Mouse (Mus musculus) layer of hippocampus, postnatal 25 days (tissue): ENCODE data around the gene Vmn1r113. TPM values are rescaled to one million over a fixed set of nuclear protein-coding genes. Genes with fewer than 3 reads are reported as not detected.
"Not testable (repeated sequence)": the region's sequence is repeated elsewhere in the genome, so short reads cannot be mapped to it uniquely, and the experiment has no call there.

Experiments used
- DNase-seq, 2 experiments: peaks; one replicate each; pipeline ENCODE4 v3.0.0; 2022; ENCODE audit warnings: mixed read lengths in 2 of 2, low spot score in 1 of 2; ENCODE audit errors: extremely low spot score in 1 of 2
- total RNA-seq, 2 experiments: library from RNA; stranded (reverse); gene quantifications; 2 replicates each; pipeline ENCODE4 v1.2.3; 2021

Vmn1r113 gene
- not detected for total RNA-seq

DNA sequence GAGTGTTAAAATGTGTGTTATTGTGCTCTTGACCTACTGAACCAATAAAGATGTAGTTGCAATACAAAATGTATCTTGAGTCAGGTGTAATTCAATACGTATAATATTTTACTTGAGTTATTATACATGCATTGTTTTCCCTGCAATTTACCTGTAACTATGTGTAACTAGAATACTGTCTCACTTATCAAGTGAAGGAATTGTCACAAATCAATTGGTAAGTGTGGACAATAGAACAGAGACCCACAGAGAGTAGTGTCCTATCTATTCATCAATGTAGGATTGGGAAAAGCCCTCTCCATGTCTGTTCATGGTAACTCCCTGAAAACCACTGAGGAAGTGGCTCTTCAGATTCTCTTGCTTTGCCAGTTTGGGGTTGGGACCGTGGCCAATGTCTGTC lies at the start of gene Vmn1r113:
Vmn1r113 (plus strand) TSS at position 301 of the 400 bp plus-strand sequence.
- not testable (repeated sequence) for DNase-seq

DNA sequence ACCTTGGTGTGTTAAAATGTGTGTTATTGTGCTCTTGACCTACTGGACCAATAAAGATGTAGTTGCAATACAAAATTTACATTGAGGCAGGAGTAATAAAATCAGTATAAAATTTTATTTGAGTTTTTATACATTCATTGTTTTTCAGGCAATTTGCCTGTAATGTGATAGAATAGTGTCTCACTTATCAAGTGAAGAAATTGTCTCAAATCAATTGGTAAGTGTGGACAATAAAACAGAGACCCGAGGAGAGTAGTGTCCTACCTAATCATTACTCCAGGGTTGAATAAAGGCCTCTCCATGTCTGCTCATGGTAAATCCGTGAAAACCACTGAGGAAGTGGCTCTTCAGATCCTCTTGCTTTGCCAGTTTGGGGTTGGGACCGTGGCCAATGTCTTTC lies 16.2 kb upstream of the Vmn1r113 start, which contains the start of gene Vmn1r112:
Vmn1r112 (plus strand) TSS at position 301 of the 400 bp plus-strand sequence.
- not testable (repeated sequence) for DNase-seq

DNA sequence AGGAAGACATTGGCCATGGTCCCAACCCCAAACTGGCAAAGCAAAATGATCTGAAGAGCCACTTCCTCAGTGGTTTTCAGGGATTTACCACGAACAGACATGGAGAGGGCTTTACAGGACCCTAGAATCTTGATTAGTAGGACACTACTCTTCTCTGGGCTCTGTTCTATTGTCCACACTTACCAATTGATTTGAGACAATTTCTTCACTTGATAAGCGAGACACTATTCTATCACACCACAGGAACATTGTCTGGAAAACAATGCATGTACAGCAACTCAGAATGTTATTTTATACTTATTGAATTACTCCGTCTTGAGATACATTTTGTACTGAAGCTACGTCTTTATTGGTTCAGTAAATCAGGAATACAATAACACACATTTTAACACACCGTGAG lies 25.0 kb downstream of the Vmn1r113 start, which contains the start of gene Vmn1r114:
Vmn1r114 (minus strand) TSS at position 101 of the 400 bp plus-strand sequence.
- DNase-seq, result not testable (repeated sequence)

Other genes starting within 250 kb of the Vmn1r113 start
- not detected for gene Gm5726, start 241.5 kb upstream of the Vmn1r113 start, total RNA-seq
- not detected for gene Gm4141, start 211.0 kb upstream of the Vmn1r113 start, total RNA-seq
- gene Gm4513, start 188.3 kb upstream of the Vmn1r113 start, total RNA-seq, result not detected
- not detected for gene Vmn1r107, start 118.4 kb upstream of the Vmn1r113 start, total RNA-seq
- gene Vmn1r111, start 84.1 kb upstream of the Vmn1r113 start, total RNA-seq, result not detected
- gene Gm10668, start 56.7 kb upstream of the Vmn1r113 start, total RNA-seq, result not detected
- not detected for gene Vmn1r112, start 16.1 kb upstream of the Vmn1r113 start, total RNA-seq
- gene Vmn1r114, start 24.9 kb downstream of the Vmn1r113 start, total RNA-seq, result not detected
- gene Vmn1r115, start 57.7 kb downstream of the Vmn1r113 start, total RNA-seq, result not detected
- not detected for gene Vmn1r116, start 85.0 kb downstream of the Vmn1r113 start, total RNA-seq
- gene Vmn1r117, start 96.8 kb downstream of the Vmn1r113 start, total RNA-seq, result not detected
- gene Vmn1r118, start 125.1 kb downstream of the Vmn1r113 start, total RNA-seq, result not detected
- gene Vmn1r119, start 225.2 kb downstream of the Vmn1r113 start, total RNA-seq, result not detected